Mouse (Mus musculus): Measurements from ENCODE around the gene Mrps33. TPM values are rescaled to one million over a fixed set of nuclear protein-coding genes. Genes with fewer than 3 reads are reported as not detected.
A peak's percentile ranks its signal among the peaks of the same experiment; 100 is the strongest.

Mrps33 gene
- total RNA-seq (2022), result 100 to 1,000 TPM; 102 to 109 (median 104) TPM

GRCm38 (mm10) chr6:39810612-39811116 lies at the start of gene Mrps33:
TSS of gene Mrps33 (minus strand) at chr6:39810988.
- peak; percentile 96 to 97 for DNase-seq (ENCODE audit: low spot score in 2 of 2)

GRCm38 (mm10) chr6:39849667-39850066 lies 38.9 kb upstream of the Mrps33 start:
- DNase-seq (ENCODE audit: low spot score in 2 of 2), result no peak

GRCm38 (mm10) chr6:39848766-39849165 lies 38.0 kb upstream of the Mrps33 start:
- DNase-seq (ENCODE audit: low spot score in 2 of 2), result no peak

- DNase-seq (ENCODE audit: low spot score in 2 of 2), result no peak
Observed at GRCm38 (mm10) chr6:39847538-39847937, 36.8 kb upstream of the Mrps33 start.

GRCm38 (mm10) chr6:39843698-39844342 lies 33.0 kb upstream of the Mrps33 start:
- DNase-seq (ENCODE audit: low spot score in 2 of 2), result no peak

GRCm38 (mm10) chr6:39828736-39829135 lies 17.9 kb upstream of the Mrps33 start:
- no peak for DNase-seq (ENCODE audit: low spot score in 2 of 2)

- DNase-seq (ENCODE audit: low spot score in 2 of 2), result no peak
Observed at GRCm38 (mm10) chr6:39821241-39821640, 10.5 kb upstream of the Mrps33 start.

- no peak for DNase-seq (ENCODE audit: low spot score in 2 of 2)
Observed at GRCm38 (mm10) chr6:39818922-39819321, 8.1 kb upstream of the Mrps33 start.

- no peak for DNase-seq (ENCODE audit: low spot score in 2 of 2)
Observed at GRCm38 (mm10) chr6:39808511-39808910, 2.3 kb downstream of the Mrps33 start.

GRCm38 (mm10) chr6:39807050-39807560 lies 3.7 kb downstream of the Mrps33 start:
- no peak for DNase-seq (ENCODE audit: low spot score in 2 of 2)

- no peak for DNase-seq (ENCODE audit: low spot score in 2 of 2)
Observed at GRCm38 (mm10) chr6:39806336-39806735, 4.5 kb downstream of the Mrps33 start.

GRCm38 (mm10) chr6:39805916-39806315 lies 4.9 kb downstream of the Mrps33 start:
- DNase-seq (ENCODE audit: low spot score in 2 of 2), result no peak

GRCm38 (mm10) chr6:39800977-39801376 lies 9.8 kb downstream of the Mrps33 start:
- no peak for DNase-seq (ENCODE audit: low spot score in 2 of 2)

GRCm38 (mm10) chr6:39797076-39797475 lies 13.7 kb downstream of the Mrps33 start:
- peak; percentile 19 to 33 for DNase-seq (ENCODE audit: low spot score in 2 of 2)

- DNase-seq (ENCODE audit: low spot score in 2 of 2), result no peak
Observed at GRCm38 (mm10) chr6:39796150-39796549, 14.6 kb downstream of the Mrps33 start.

GRCm38 (mm10) chr6:39791806-39792205 lies 19.0 kb downstream of the Mrps33 start:
- DNase-seq (ENCODE audit: low spot score in 2 of 2), result peak in 1 of 2 experiments; percentile 32

GRCm38 (mm10) chr6:39788408-39788807 lies 22.4 kb downstream of the Mrps33 start:
- no peak for DNase-seq (ENCODE audit: low spot score in 2 of 2)

- DNase-seq (ENCODE audit: low spot score in 2 of 2), result no peak
Observed at GRCm38 (mm10) chr6:39787783-39788182, 23.0 kb downstream of the Mrps33 start.

GRCm38 (mm10) chr6:39785944-39786343 lies 24.8 kb downstream of the Mrps33 start:
- DNase-seq (ENCODE audit: low spot score in 2 of 2), result no peak

GRCm38 (mm10) chr6:39783521-39783920 lies 27.3 kb downstream of the Mrps33 start:
- no peak for DNase-seq (ENCODE audit: low spot score in 2 of 2)

- no peak for DNase-seq (ENCODE audit: low spot score in 2 of 2)
Observed at GRCm38 (mm10) chr6:39782618-39783017, 28.2 kb downstream of the Mrps33 start.

- no peak for DNase-seq (ENCODE audit: low spot score in 2 of 2)
Observed at GRCm38 (mm10) chr6:39781766-39782530, 28.8 kb downstream of the Mrps33 start.

Measured in layer of hippocampus, adult 8-10 months (tissue).